Mouse (Mus musculus) ovary, adult 18-20 months (tissue): ENCODE measurements around the gene Aldh1a3.
A peak's percentile ranks its signal among the peaks of the same experiment; 100 is the strongest.

Experiments
- DNase-seq: peaks from one replicate; pipeline ENCODE4 v3.0.0; 2022; ENCODE audit warnings: low spot score, mixed read lengths

The Aldh1a3 gene

GRCm38 (mm10) chr7:66369934-66370445 is 57.3 kb downstream of the Aldh1a3 start:
- no peak for DNase-seq

GRCm38 (mm10) chr7:66369071-66369933 is 58.0 kb downstream of the Aldh1a3 start:
- no peak for DNase-seq

GRCm38 (mm10) chr7:66365904-66366303 is 61.4 kb downstream of the Aldh1a3 start, which contains the start of gene Gm10974:
Gm10974 (plus strand) TSS chr7:66365905.
- DNase-seq: peak; percentile 56

- DNase-seq: no peak
Measured at GRCm38 (mm10) chr7:66365411-66365810, 61.9 kb downstream of the Aldh1a3 start.

- DNase-seq: no peak
Measured at GRCm38 (mm10) chr7:66364491-66364890, 62.8 kb downstream of the Aldh1a3 start.

- DNase-seq: no peak
Measured at GRCm38 (mm10) chr7:66359044-66359443, 68.3 kb downstream of the Aldh1a3 start.

- no peak for DNase-seq
Measured at GRCm38 (mm10) chr7:66358461-66358860, 68.9 kb downstream of the Aldh1a3 start.

GRCm38 (mm10) chr7:66355791-66356522 is 71.4 kb downstream of the Aldh1a3 start:
- no peak for DNase-seq

GRCm38 (mm10) chr7:66354911-66355310 is 72.4 kb downstream of the Aldh1a3 start:
- DNase-seq: no peak

GRCm38 (mm10) chr7:66351074-66351473 is 76.2 kb downstream of the Aldh1a3 start:
- no peak for DNase-seq

GRCm38 (mm10) chr7:66349670-66350069 is 77.6 kb downstream of the Aldh1a3 start:
- no peak for DNase-seq

GRCm38 (mm10) chr7:66348588-66348987 is 78.7 kb downstream of the Aldh1a3 start:
- DNase-seq: no peak

GRCm38 (mm10) chr7:66346959-66347663 is 80.2 kb downstream of the Aldh1a3 start:
- DNase-seq: no peak

- no peak for DNase-seq
Measured at GRCm38 (mm10) chr7:66343307-66343706, 84.0 kb downstream of the Aldh1a3 start.

- DNase-seq: no peak
Measured at GRCm38 (mm10) chr7:66342831-66343230, 84.5 kb downstream of the Aldh1a3 start.

GRCm38 (mm10) chr7:66342323-66342722 is 85.0 kb downstream of the Aldh1a3 start:
- no peak for DNase-seq
